Mouse (Mus musculus): ENCODE measurements at regions not wholly inside any gene's neighbourhood (a gene's known extent, or its start where the extent isn't known, plus 50 kb on each side); places are given as distances from the start of the nearest gene placed in this dataset.
"Not testable (repeated sequence)": the region's sequence is repeated elsewhere in the genome, so short reads cannot be mapped to it uniquely, and the experiment has no call there.

DNA sequence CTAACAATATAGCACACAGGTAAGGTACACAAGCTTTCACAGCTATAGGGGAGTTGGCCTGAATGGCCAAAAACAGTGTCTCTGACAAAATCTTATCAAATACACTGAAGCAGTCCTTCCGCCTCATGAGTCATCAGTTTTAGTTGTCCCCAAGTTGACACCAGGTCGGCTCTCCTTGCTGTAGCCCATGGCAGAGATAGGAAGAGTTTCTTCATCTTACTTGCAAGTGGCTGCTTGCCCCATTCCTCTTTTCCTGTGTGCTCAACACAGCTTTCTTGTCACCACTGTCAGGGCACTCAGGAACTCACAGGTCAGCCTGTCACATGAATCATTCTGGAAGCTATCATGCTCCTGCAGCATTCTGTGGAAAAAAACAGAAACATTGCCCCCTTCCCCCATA, 77.1 kb downstream of the Olfr721-ps1 start:
- not testable (repeated sequence) for DNase-seq (ENCODE audit: low read depth, low spot score)

DNA sequence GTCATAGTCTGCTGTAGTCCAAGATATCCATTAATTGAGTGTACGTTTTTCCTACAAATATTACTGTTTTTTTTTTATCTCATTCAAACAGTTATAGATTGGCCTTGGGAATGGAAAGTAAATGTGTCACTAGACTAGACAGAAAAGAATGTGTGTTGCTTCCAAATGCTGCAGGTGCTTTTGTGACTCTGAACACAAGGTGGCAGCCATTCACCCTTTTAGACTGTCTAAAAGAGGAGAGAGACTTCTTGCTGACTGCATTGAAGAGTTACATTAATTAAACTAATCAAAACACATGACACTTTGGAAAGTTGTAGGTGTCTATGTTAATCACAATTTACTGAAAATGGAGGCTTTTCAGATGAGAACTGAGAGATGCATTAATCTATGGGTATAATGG, 80.7 kb downstream of the Olfr721-ps1 start:
- peak; percentile 9 for DNase-seq (ENCODE audit: low read depth, low spot score)

DNA sequence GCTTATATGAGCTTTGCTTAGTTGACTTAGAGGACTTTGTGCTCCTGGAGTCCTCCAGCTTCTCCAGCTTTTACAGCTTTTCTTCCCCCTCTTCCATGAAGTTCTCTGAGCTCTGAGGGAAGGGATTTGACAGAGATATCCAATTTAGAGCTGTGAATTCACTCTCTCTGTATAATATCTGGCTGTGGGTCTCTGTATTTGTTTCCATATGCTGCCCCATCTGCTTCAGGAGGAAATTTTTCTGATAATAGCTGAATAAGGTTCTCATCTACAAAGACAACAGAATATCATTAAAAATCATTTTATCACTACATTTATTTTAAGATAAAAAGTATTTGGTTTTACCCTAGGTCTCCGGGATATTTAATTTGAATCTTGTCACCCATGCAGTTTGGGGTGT, 85.3 kb downstream of the Olfr721-ps1 start:
- no peak for DNase-seq (ENCODE audit: low read depth, low spot score)

DNA sequence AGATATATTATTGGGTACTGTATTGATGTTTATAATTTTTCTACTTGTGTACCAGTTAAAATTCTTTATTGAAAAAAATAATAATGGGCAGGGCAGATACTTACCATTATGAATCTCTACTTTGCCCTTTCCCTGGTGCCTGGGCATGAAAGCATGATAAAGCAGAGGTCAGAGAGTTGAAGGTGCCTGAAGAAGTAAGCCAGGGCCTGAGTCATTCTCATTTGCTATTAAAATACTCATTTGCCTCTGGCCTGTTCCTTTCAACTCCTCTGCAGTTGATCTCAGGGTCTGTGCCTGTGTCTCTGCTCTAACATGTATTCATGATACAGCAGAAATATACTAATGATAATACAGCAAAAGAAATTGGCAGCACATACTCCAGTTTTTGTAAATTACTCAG, 89.4 kb downstream of the Olfr721-ps1 start:
- no peak for DNase-seq (ENCODE audit: low read depth, low spot score)

DNA sequence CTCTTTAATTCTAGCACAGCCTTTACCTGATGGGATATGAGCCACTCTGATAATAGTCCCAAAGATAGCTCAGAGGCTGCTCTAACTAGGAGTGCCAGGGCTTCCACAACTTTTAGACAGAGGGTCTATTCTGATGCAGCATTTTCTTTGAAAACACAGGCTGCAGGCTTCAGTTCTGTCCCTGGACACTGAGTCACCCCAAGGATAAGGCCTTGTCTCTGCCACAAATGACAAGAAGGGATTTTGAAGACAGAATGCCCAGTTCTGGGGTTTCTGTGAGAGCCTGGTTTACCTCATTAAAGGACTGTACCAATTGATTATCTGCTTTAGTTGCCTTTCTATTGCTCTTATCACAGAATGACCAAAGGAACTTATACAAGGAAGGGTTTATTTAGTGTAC, 90.9 kb downstream of the Olfr721-ps1 start:
- DNase-seq (ENCODE audit: low read depth, low spot score), result no peak

DNA sequence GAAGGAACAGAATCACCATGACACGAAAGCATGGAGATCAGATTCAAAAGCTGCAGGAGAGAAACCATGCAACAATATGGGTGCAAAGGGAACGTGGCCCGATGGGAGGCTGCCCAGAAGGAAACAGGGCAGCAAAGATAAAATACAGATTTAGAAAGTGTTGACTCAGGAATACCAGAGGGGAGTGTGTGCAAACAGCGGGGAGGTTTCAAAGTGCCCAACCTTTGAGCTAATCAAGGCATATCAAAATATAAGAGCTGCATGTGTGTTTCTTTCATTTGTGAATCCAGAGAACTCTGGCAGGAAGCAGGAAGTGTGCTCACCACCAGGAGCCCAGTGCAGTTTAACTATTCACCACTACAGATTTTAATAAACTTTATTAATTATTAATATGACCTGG, 110.8 kb downstream of the Olfr721-ps1 start:
- no peak for DNase-seq (ENCODE audit: low read depth, low spot score)

DNA sequence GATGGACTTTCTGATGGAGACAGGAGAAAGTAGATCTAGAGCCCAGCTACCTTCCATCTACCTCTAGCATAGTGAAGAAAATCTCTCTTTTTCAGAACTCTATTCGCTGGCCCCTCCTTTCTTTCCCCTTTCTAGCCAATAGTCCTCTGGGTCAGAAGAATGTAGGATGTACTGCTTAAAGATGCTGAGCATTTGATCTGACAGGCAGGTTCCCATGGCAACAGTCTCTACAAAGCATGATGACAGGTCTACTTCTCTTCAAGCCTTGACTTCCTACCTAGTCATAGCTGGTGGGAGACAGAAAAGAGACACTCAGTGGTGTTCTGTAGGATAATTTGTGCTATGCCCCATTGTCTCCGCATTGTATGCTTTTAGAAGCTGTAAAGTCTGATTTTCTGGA, 112.0 kb downstream of the Olfr721-ps1 start:
- DNase-seq (ENCODE audit: low read depth, low spot score), result no peak

DNA sequence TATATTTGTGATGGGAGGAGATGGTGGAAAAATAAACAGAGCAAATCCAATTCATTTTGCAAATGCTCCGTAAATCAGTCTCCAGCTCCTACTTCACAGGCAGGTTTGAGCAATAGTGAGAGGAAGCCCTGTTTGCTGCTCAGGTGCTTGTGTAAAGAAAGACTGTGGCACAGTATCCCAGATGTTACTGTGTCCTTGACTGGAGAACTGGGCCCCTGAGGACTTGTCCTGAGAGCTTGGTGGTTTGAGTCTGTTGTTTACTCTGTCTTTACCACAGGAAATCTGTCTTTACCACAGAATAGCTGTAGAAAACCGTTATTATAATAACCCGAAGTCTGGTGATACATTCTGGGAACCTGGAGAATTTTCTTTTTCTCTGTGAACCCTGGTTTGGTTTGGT, 112.4 kb downstream of the Olfr721-ps1 start:
- no peak for DNase-seq (ENCODE audit: low read depth, low spot score)

DNA sequence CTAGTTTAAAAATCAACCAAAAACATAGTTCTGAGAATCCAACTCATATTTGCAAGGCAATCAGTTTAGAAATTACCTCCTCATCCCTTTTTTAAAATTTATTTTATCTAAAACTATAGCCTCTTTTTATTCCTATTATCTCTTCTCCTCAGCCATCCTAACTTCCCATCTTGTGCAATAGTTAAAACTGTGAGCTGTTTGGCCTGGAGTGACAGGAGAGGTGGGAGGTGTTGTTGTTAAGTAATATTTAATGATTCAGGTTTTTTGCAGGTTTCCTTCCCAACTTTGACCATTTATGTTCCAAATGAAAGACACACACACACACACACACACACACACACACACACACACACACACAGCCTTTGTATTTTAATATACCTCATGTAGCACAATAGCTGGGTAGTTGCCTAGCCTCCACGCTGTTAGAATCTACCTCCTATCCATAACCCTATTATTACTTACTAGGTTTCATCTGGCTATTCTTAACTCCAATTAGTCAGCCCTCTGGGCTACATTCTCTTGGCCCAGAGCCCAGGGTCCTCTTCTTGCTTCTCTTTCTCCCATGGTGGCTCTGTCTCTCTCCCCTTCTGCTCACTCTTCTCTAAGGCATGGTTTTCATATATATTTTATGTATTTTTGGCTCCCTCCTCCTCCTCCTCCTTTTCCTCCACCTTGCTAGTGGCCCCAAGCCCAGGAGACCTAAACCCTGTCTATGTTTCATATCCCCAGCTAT, 113.5 kb downstream of the Olfr721-ps1 start:
- DNase-seq (ENCODE audit: low read depth, low spot score), result no peak

DNA sequence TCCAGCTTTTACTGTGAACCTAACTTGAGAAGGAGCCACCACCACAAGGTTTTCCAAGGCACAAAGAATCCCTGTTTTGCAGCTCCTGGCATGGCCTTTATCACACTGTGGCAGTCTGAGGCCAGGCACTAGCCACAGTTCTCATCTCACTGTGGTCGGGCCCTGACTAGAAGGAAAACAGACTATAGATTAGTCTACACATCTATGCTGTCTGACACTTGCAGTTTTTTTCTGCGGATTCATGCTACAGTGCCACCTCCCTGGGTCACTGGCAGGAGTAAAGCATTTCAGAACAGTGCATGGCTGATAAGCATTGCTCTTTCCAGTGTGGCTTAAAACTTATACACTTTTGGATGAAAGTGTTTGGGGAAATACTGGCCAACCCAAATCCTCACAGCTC, 114.3 kb downstream of the Olfr721-ps1 start:
- DNase-seq (ENCODE audit: low read depth, low spot score), result no peak

DNA sequence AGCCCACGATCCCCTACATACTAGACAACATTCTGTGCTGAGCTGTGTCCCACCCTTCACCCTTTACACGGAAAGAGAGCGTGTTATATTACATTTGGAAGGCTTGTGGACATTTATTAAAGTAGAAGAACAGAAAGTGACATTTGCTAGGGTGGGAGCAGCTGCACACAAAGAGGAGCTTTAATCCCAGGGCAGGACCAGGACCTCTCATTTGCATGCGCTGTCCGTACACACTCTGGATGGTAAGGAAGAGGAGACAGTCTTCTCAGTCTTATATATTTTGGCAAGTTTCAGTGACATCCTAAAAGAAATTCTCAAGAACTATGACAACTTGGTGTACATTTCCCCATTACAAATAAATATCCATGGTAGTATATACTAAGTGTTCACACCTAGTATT, 114.8 kb downstream of the Olfr721-ps1 start:
- DNase-seq (ENCODE audit: low read depth, low spot score), result no peak

DNA sequence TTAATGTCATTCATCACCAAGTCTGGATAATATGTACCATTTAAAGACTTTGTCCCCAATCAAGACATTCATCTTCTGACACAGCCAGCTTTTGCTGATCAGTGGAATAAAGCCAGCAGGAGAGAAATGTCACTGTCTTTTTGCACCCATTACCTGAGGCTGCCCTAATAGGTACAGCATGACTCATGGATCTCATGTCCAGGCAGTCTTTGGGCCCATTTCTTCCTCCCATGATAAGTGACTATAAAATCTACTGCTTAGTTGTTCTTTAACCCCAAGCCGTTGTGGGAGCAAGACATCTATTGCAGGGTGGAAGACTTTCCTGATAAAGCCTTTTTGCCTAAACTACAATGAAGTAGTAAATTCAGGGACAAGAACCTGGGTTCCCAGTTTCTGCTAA, 116.9 kb downstream of the Olfr721-ps1 start:
- DNase-seq (ENCODE audit: low read depth, low spot score), result no peak

DNA sequence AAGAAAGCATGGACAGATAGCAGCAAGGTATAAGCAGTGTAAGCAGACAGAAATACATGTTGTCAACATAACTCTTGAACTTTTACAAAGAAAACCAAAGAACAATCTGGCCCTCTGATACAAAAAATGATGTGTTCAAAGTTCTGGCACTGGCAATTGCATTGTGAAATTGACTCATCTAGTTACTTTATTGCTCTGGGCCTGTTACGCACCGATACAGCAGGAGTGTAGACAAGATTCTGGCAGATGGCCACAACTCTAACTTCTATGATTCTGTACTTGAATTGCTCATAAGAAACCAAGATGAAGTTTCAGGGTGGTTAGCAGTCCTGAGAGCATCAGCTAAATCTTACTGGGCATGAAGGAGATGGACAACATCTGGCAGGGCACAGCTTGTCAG, 117.7 kb downstream of the Olfr721-ps1 start:
- DNase-seq (ENCODE audit: low read depth, low spot score), result no peak

DNA sequence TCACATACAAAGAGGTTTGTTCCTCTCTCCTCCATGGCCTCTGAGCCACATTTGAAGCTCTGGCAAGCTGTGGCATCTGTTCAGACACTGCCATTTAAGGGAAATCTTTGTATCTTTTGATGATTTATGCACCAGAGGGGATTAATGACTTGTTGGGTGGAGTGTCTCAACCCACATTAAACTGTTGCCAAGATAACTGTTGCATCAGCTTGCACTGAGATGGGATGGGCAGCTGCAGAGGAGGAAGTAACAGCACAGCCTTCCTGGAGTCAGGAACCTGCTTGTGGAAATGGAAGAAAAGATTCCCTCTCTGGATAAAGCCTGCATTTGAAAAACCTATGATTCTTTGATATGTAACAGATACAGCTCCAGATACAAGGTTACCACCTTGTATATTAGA, 119.1 kb downstream of the Olfr721-ps1 start:
- no peak for DNase-seq (ENCODE audit: low read depth, low spot score)

DNA sequence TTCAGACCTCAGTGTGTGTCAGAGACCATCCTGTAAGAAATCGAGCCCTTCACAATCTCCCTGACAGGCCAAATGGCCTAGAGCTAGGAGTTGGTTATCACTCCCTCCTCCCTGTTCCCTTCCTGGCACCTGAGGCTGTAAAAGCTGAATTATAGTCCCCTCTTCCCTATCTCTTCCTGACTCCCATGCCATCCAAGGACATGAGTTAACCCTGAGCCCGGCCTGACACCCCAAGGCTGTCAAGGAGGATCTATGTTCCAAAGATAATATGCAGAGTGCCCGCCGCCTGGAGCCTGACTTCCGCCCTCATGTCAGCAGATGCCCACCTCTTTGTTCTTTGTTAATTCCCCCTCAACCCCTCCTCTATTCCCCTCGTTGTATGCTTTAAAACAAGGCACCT, 120.2 kb downstream of the Olfr721-ps1 start:
- not testable (repeated sequence) for DNase-seq (ENCODE audit: low read depth, low spot score)

DNA sequence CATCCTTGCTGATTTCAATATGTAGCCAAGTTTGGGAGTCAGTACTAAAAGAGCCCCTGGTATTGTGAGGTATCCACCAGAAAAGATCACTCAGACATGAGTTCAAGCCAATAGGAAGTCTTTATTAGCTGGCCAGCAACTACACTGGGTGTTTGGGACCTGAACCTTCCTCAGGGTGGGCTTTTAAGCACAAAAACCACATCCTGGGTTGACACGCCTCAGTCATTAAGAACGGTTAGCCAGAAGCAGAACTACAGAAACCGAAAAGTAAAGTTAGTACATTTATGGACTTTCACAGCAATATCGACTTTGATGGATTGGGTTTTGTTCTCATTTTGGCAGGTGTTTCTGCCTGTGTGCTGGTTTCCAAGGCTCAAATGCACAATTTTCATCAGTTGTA, 124.1 kb downstream of the Olfr721-ps1 start:
- DNase-seq (ENCODE audit: low read depth, low spot score), result no peak

DNA sequence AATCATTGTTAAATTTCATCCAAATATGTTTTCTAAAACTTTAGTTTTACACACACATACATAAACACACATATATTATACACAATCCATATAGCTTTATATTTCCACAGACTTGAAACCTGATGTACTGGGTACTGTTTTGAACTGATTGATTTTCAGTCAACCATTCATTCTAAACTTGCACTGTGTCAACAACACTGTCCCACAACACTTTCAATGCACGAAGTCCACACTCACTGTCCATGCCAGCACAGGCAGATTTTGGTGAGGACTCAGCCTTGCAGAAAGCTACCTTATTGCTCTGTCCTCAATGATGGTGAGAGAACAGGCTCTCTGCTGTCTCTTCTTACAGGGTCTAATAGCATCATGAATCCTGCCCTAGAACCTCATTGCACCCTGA, 127.3 kb downstream of the Olfr721-ps1 start:
- no peak for DNase-seq (ENCODE audit: low read depth, low spot score)

DNA sequence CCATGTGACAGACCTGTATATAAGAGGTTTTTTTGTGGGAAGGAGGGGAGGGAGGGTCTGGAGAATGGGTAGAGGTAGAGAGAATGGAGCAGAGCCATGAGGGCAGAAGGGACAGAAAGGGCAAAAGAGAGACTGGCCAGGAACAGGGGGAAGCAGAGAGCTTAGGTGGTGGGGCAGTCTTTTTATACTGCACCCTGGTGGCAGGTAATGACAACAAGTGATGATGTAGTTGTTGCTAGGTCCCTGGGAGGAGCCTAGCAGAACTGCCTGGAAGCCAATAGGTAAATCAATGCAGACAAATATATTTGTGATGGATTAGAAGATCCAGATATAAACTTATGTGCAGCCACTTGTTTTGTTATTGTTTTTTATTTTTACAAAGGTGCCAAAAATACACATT, 140.1 kb downstream of the Olfr721-ps1 start:
- no peak for DNase-seq (ENCODE audit: low read depth, low spot score)

DNA sequence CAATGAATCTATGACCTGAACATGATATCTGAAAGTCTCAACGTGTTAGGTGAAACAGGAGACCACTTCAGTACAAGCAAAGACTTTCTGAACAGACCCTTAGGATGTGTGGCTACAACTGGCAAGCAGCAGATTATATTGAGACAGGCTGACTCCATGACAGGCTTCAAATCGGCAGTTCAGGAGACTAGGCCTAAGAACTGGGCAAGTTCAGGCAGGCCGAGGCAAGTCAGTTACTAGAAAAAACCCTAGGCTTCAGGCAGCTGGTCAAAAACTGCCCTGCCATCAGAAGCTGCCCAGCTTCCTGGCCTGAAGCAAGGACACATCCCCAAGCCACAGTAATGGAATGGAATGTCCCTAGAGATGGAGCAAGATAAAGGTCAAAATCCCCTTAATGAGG, 140.6 kb downstream of the Olfr721-ps1 start:
- DNase-seq (ENCODE audit: low read depth, low spot score), result no peak

DNA sequence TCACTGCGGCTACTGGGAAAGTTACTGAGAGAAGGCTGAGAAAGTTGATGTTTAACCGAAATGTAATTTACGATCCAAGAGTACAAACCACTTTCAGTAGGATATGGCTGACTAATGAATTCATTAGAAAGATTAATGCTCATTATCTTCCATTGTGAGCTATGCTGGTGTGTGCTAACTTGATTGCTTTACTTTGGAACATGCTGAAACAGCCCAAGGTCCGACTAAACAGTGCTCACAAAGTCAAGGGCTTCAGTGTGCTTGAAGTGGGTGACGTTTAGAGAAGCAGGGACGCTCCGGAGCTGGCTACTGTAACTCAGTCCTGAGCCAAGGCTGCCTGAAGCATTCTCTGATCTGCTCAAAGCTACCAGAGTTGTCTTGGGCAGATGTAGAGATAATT, 143.1 kb downstream of the Olfr721-ps1 start:
- DNase-seq (ENCODE audit: low read depth, low spot score), result no peak

DNA sequence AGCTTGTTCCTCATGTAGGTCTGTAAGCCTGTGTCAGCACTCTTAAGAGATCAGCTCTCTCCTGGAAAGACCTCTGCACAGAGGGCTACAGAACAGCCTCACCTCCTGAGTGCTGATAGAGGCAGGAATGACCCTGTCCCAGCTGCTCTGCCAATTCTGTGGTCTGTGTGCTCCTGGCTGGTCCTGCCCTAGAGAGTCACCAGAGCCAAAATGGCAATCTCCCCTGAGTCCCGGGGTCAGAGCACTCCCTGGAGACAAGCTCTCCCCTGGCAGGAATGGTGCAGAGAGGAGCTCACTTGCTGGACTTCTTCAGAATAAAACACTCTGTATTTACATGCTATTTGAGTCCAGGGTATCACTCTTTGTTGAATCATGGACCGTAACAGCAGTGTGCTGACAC, 149.9 kb upstream of the Slc4a7 start:
- no peak for DNase-seq (ENCODE audit: low read depth, low spot score)

DNA sequence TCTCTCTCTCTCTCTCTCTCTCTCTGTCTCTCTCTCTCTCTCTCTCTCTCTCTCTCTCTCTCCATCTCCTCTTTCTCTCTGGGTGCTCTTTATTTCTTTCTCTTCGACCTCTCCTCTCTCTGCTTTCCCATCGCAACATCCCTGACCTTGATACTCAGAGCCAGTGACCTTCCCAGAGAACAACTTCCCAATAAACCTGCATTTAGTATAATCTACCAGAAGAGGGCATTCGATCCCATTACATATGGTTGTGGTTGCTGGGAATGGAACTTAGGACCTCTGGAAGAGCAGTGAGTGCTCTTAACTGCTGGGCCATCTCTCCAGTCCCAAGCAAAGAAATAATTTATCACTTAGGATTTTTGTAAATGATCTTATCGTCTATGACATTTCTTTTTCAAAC, 127.2 kb upstream of the Slc4a7 start:
- DNase-seq (ENCODE audit: low read depth, low spot score), result no peak

DNA sequence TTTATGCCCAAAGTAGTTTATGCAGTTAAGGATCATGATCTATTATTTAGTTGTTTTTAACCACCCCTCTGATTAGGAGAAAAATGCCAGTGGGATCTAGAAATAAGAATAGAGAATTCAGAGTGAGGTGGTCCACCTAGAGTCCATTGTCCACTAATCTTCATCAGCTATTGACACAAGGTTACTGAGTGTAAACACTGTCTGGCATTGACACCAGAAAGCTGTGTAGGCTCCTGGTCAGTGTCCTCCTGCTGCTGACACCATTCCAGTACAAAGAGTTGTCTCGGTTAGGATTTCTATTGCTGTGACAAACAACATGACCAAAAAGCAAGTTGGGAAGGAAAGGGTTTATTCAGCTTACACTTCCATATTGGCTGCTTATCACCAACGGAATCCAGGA, 110.1 kb upstream of the Slc4a7 start:
- DNase-seq (ENCODE audit: low read depth, low spot score), result no peak

DNA sequence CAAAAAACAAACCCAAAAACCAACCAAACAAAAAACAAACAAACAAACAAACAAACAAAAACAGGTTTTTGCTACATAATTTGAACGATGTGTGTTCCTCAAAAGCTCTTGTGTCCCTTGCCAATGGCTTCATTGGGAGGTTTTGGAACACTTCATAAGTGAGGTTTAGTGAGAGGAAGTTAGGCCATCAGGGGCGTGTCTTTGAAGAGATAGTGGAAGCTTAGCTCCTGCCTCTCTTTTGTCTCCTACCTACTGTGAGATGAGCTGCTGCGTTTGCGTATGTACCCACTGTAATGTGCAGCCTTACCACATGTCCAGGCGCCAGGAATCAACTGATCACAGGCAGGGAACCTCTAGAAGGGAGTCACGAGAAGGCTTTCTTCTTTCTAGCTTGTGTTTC, 107.3 kb upstream of the Slc4a7 start:
- DNase-seq (ENCODE audit: low read depth, low spot score), result no peak

Data from retina, adult 2 months (tissue).